Mouse (Mus musculus) liver, embryonic 14.5 days (tissue): Measurements from ENCODE around the gene Sec1. TPM values are rescaled to one million over a fixed set of nuclear protein-coding genes. Genes with fewer than 3 reads are reported as not detected.
"Not testable (repeated sequence)": the region's sequence is repeated elsewhere in the genome, so short reads cannot be mapped to it uniquely, and the experiment has no call there.

Experiments
- ATAC-seq: fragments of 200-750 bp; cut with Nextera tagmentation; 2 replicates; pipeline ENCODE4 v1.8.0; 2017; ENCODE audit warnings: moderate number of reproducible peaks, mild to moderate bottlenecking, moderate library complexity; ENCODE audit not compliant: insufficient read depth
- DNase-seq, 3 experiments: peaks; one replicate each; pipeline ENCODE4 v3.0.0-alpha.2; 2012 to 2013; ENCODE audit warnings: low read depth in 3 of 3, low spot score in 3 of 3
- H3K27ac ChIP-seq: fragments of 300-500 bp; sonication (generic); 2 replicates; pipeline ENCODE4 v1.5.1; 2014; ENCODE audit warnings: moderate library complexity, mild to moderate bottlenecking, control low read depth, inconsistent platforms
- H3K27me3 ChIP-seq: fragments of 300-500 bp; sonication (generic); 2 replicates; pipeline ENCODE4 v1.6.1; 2014; ENCODE audit warnings: mild to moderate bottlenecking, low read length, moderate library complexity; ENCODE audit not compliant: control insufficient read depth, insufficient read depth
- H3K36me3 ChIP-seq: fragments of 300-500 bp; sonication (generic); replicated peaks from 2 replicates; pipeline ENCODE4 v1.6.1; 2014; ENCODE audit warnings: low read depth; ENCODE audit not compliant: control insufficient read depth, insufficient read depth
- H3K4me1 ChIP-seq, 2 experiments: fragments of 200-500 bp in 1 of 2; fragments of 300-500 bp in 1 of 2; sonication (generic) in 1 of 2; replicated peaks; 2 replicates each; pipeline ENCODE4 v1.6.1; 2012 to 2014; ENCODE audit warnings: antibody characterized with exemption in 1 of 2, inconsistent platforms in 1 of 2, low read length in 1 of 2; ENCODE audit not compliant: control insufficient read depth in 2 of 2, insufficient read depth in 2 of 2
- H3K4me2 ChIP-seq: fragments of 300-500 bp; sonication (generic); 2 replicates; pipeline ENCODE4 v1.6.1; 2014; ENCODE audit warnings: low read depth, mild to moderate bottlenecking, control low read depth, moderate library complexity
- H3K4me3 ChIP-seq, 2 experiments: fragments of 200-500 bp in 1 of 2; fragments of 300-500 bp in 1 of 2; sonication (generic) in 1 of 2; 2 replicates each; pipeline ENCODE4 v1.5.1; 2012 to 2014; ENCODE audit warnings: low read depth in 2 of 2, low read length in 2 of 2, mild to moderate bottlenecking in 2 of 2, control low read depth in 1 of 2, inconsistent platforms in 1 of 2, moderate library complexity in 1 of 2; ENCODE audit not compliant: insufficient read depth in 1 of 2
- H3K9ac ChIP-seq: fragments of 300-500 bp; sonication (generic); replicated peaks from 2 replicates; pipeline ENCODE4 v1.6.1; 2014; ENCODE audit warnings: mild to moderate bottlenecking, control low read depth, moderate library complexity
- H3K9me3 ChIP-seq: fragments of 300-500 bp; sonication (generic); 2 replicates; pipeline ENCODE4 v1.6.1; 2016; ENCODE audit warnings: low read length, mixed read lengths; ENCODE audit not compliant: control insufficient read depth
- CTCF ChIP-seq: IDR thresholded peaks from 2 replicates; pipeline ENCODE4 v1.5.1; 2016; ENCODE audit warnings: antibody characterized with exemption, low read depth, control low read depth
- EP300 ChIP-seq: IDR thresholded peaks from 2 replicates; pipeline ENCODE4 v1.6.1; 2016; ENCODE audit warnings: antibody characterized with exemption, low read depth
- WGBS: fragments of 180-500 bp; shearing (Covaris S2); extraction: QIAGEN DNeasy Blood & Tissue Kit; methylation state at CpG from one replicate; pipeline ENCODE4 v1.1.7; 2014; ENCODE audit not compliant: insufficient replicate concordance; 5-methylcytosine and 5-hydroxymethylcytosine counted together
- polyA plus RNA-seq, 2 experiments: library from polyadenylated mRNA; depleted of rRNA in 1 of 2; stranded (reverse) in 1 of 2; unstranded in 1 of 2; fragments of >200 nt; fragmentation: Nextera tagmentation in 1 of 2; extraction: Ambion mirVana in 1 of 2; gene quantifications; 2 replicates each; pipeline versions ENCODE4 v1.2.1 to v1.2.3; 2012 to 2014

The Sec1 gene
- polyA plus RNA-seq, 2 experiments: 0.02 TPM; not detected in 1

- no peaks in the 10 kb centered on the region for H3K9me3 ChIP-seq
- H3K36me3 ChIP-seq: no peaks in the 10 kb centered on the region
- peaks cover 3 to 10% of the 10 kb centered on the region in 2 experiments; a peak in 2 of 4 replicates for H3K4me1 ChIP-seq
- WGBS: 53% methylated on average over 7 of the region's 7 CpGs
- no peaks in the 10 kb centered on the region for H3K27me3 ChIP-seq
- no peak overlapping the region for H3K4me3 ChIP-seq
- no peak overlapping the region for H3K9ac ChIP-seq
- H3K27ac ChIP-seq: no peak overlapping the region
- H3K4me2 ChIP-seq: no peak overlapping the region
- TF ChIP-seq EP300: no peak
- no peak for TF ChIP-seq CTCF
- no peak for DNase-seq
- ATAC-seq: no peak
Measured at GRCm38 (mm10) chr7:45677627-45678295, 16.4 kb downstream of the Sec1 start.

DNA sequence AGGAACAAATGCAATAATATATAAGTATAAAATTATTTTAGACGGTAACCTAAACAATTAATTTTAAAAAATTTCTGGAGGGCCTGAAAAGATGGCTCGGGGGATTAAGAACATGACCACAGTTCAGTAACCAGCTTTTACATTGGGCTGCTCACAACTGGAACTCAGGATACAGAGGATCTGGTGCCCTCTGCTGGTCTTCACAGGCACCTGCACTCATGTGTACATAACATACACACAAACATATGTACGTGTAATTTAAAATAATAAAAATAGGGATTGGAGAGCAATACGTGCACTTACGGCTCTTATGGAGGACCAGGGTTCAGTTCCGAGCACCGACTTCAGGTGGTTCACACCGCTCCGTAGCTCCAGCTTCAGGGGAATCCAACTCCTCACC, 25.3 kb downstream of the Sec1 start:
- H3K27me3 ChIP-seq: no peaks in the 10 kb centered on the region
- 82% methylated on average over 9 of the region's 9 CpGs for WGBS
- no peaks in the 10 kb centered on the region for H3K36me3 ChIP-seq
- no peaks in the 10 kb centered on the region for H3K9me3 ChIP-seq
- no peak overlapping the region for H3K9ac ChIP-seq
- H3K4me2 ChIP-seq: no peak overlapping the region
- H3K4me1 ChIP-seq: peaks cover 0 to 5% of the 10 kb centered on the region in 2 experiments; a peak in 1 of 4 replicates
- DNase-seq: no peak
- TF ChIP-seq CTCF: peak; percentile 41
- TF ChIP-seq EP300: no peak
- H3K27ac ChIP-seq: no peak overlapping the region
- ATAC-seq: no peak
- no peak overlapping the region for H3K4me3 ChIP-seq

DNA sequence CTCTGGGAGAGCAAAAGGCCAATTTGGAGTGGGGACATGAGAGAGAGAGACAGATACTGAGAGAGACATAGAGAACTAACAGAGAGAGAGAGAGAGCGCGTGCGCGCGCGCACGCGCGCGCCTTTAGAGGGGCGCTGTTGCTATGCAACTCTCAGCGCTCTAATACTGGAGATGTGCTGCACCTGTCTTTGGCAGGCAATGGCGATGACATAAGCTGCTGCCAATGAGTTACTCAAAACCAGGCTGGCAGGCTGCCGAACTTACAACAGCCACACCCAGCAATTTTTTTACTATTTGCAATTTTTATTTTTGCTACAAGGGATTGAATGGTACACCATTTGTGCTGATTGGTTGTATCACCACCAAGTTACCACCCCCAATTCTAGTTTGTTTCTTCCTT, 26.4 kb downstream of the Sec1 start:
- H3K27ac ChIP-seq: no peak overlapping the region
- H3K9ac ChIP-seq: no peak overlapping the region
- no peaks in the 10 kb centered on the region for H3K27me3 ChIP-seq
- no peaks in the 10 kb centered on the region for H3K9me3 ChIP-seq
- H3K36me3 ChIP-seq: no peaks in the 10 kb centered on the region
- TF ChIP-seq EP300: no peak
- no peak for TF ChIP-seq CTCF
- H3K4me3 ChIP-seq: no peak overlapping the region
- no peak for ATAC-seq
- peaks cover 0 to 5% of the 10 kb centered on the region in 2 experiments; a peak in 1 of 4 replicates for H3K4me1 ChIP-seq
- H3K4me2 ChIP-seq: no peak overlapping the region
- no peak for DNase-seq
- 84% methylated on average over 14 of the region's 14 CpGs for WGBS

GRCm38 (mm10) chr7:45666161-45666560, 28.0 kb downstream of the Sec1 start, which contains the start of gene Fut2:
Gene Fut2 (minus strand): TSS chr7:45666394.
- Histone ChIP-seq H3K9ac (no peak within 1 kb of the TSS), H3K4me3 (no peak within 1 kb of the TSS)
- 65% methylated on average over 7 of the region's 7 CpGs for WGBS

DNA sequence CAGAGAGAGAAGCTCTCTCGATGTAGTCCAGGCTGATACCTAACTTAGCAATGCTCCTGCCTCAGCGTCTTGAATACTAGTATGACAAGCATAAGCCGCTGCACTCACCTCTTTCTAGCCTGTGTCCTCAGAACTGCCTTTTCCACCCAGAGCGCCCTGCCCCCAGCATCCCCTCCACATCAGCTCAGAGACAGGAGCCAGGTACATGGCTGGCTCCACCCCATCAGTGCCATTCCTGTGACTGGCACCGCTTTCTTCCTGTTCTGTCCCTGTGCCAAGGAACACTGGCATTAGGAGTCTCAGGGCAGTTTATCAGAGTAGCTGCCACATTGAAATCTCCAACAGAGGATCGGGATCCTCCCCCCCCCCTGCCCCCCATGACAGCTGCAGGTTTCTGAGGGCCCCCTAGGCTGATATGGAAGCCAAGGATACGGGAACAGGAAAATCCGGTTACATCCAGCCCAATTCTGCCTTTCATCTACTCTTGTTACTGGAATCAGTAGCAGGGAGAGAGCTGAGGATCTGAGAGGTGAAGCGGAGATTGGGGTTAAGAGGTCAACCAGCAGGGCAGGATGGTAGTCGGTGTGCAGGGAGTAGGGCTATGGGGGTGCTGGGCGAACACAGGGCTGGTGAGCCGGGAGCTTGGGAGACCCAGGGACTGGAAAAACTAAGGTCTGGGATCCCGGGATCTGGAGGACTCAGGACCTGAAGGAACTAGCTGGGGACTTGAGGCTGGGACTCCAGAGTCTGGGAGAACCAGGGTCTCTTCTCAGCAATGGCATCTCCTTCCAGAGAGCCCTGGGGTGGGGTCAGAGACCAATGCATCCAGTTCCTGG, 28.7 kb downstream of the Sec1 start:
- H3K4me2 ChIP-seq: no peak overlapping the region
- H3K9me3 ChIP-seq: no peaks in the 10 kb centered on the region
- H3K27ac ChIP-seq: no peak overlapping the region
- TF ChIP-seq EP300 (no peak), CTCF (no peak)
- H3K36me3 ChIP-seq: no peaks in the 10 kb centered on the region
- no peak overlapping the region for H3K4me3 ChIP-seq
- ATAC-seq (no peak), DNase-seq (no peak)
- 43% methylated on average over 13 of the region's 13 CpGs for whole genome bisulfite sequencing
- no peaks in the 10 kb centered on the region for H3K27me3 ChIP-seq
- H3K9ac ChIP-seq: no peak overlapping the region
- peaks cover 0 to 5% of the 10 kb centered on the region in 2 experiments; a peak in 1 of 4 replicates for H3K4me1 ChIP-seq

More at GRCm38 (mm10) chr7:45666161-45666560, 28.0 kb downstream of the Sec1 start, which contains the start of gene Fut2:
- no peak within 1 kb of the TSS for H3K27ac ChIP-seq
- no peak for DNase-seq
- H3K4me1 ChIP-seq: peaks cover 0 to 5% of the 10 kb centered on the region in 2 experiments; a peak in 1 of 4 replicates
- ATAC-seq: no peak
- no peak for TF ChIP-seq CTCF
- TF ChIP-seq EP300: no peak
- no peaks in the 10 kb centered on the region for H3K36me3 ChIP-seq
- no peaks in the 10 kb centered on the region for H3K27me3 ChIP-seq
- H3K9me3 ChIP-seq: no peaks in the 10 kb centered on the region
- H3K4me2 ChIP-seq: no peak within 1 kb of the TSS

- not testable (repeated sequence) for H3K36me3 ChIP-seq, DNase-seq, H3K27ac ChIP-seq, H3K4me1 ChIP-seq, H3K9me3 ChIP-seq, H3K4me2 ChIP-seq, H3K9ac ChIP-seq, H3K27me3 ChIP-seq, H3K4me3 ChIP-seq, ATAC-seq
- 64% methylated on average over 6 of the region's 6 CpGs for WGBS
Measured at GRCm38 (mm10) chr7:45661702-45662101, 32.5 kb downstream of the Sec1 start.
